Mouse (Mus musculus): ENCODE measurements around the gene Gm10718. TPM values are rescaled to one million over a fixed set of nuclear protein-coding genes. Genes with fewer than 3 reads are reported as not detected.
"Not testable (repeated sequence)": the region's sequence is repeated elsewhere in the genome, so short reads cannot be mapped to it uniquely, and the experiment has no call there.

The Gm10718 gene
- polyA plus RNA-seq, 1 experiment from 2014 or later, result not detected

DNA sequence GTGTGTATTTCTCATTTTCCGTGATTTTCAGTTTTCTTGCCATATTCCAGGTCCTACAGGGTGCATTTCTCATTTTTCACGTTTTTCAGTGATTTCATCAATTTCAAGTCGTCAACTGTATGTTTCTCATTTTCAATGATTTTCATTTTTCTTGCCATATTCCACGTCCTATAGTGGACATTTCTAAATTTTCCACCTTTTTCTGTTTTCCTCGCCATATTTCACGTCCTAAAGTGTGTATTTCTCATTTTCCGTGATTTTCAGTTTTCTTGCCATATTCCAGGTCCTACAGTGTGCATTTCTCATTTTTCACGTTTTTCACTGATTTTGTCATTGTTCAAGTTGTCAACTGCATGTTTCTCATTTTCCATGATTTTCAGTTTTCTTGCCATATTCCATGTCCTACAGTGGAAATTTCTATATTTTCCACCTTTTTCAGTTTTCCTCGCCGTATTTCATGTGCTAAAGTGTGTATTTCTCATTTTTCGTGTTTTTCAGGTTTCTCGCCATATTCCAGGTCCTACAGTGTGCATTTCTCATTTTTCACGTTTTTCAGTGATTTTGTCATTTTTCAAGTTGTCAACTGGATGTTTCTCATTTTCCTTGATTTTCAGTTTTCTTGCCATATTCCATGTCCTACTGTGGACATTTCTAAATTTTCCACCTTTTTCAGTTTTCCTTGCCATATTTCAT, 885 bp upstream of the Gm10718 start:
- H3K27ac ChIP-seq (replicated peaks; ENCODE audit: low read depth, low read length); H3K9me3 ChIP-seq (ENCODE audit: control insufficient read depth, low read length); H3K4me1 ChIP-seq (ENCODE audit: control insufficient read depth, insufficient read depth, low read length); H3K4me3 ChIP-seq (ENCODE audit: low read depth, low read length); H3K27me3 ChIP-seq (replicated peaks; ENCODE audit: control insufficient read depth, insufficient read depth, low read length); ATAC-seq (ENCODE audit: low read depth); H3K36me3 ChIP-seq (ENCODE audit: control insufficient read depth, insufficient read depth, low read length); H3K9ac ChIP-seq (ENCODE audit: low read depth, low read length); H3K4me2 ChIP-seq (ENCODE audit: low read depth, low read length): not testable (repeated sequence)
- peak; percentile 11 for DNase-seq (ENCODE audit: low spot score)
- 69% methylated on average over 9 of the region's 13 CpGs for WGBS

- not testable (repeated sequence) for H3K9ac ChIP-seq (ENCODE audit: low read depth, low read length); H3K27ac ChIP-seq (replicated peaks; ENCODE audit: low read depth, low read length); H3K27me3 ChIP-seq (replicated peaks; ENCODE audit: control insufficient read depth, insufficient read depth, low read length); DNase-seq (ENCODE audit: low spot score); H3K9me3 ChIP-seq (ENCODE audit: control insufficient read depth, low read length); H3K4me2 ChIP-seq (ENCODE audit: low read depth, low read length); H3K4me1 ChIP-seq (ENCODE audit: control insufficient read depth, insufficient read depth, low read length); H3K36me3 ChIP-seq (ENCODE audit: control insufficient read depth, insufficient read depth, low read length); H3K4me3 ChIP-seq (ENCODE audit: low read depth, low read length); ATAC-seq (ENCODE audit: low read depth)
- 66% methylated on average over 15 of the region's 16 CpGs for WGBS
Observed at GRCm38 (mm10) chr9:3023985-3024648, 770 bp downstream of the Gm10718 start.

- not testable (repeated sequence) for H3K36me3 ChIP-seq (ENCODE audit: control insufficient read depth, insufficient read depth, low read length); H3K4me3 ChIP-seq (ENCODE audit: low read depth, low read length); H3K9ac ChIP-seq (ENCODE audit: low read depth, low read length); DNase-seq (ENCODE audit: low spot score); H3K4me2 ChIP-seq (ENCODE audit: low read depth, low read length); H3K27me3 ChIP-seq (replicated peaks; ENCODE audit: control insufficient read depth, insufficient read depth, low read length); H3K27ac ChIP-seq (replicated peaks; ENCODE audit: low read depth, low read length); H3K4me1 ChIP-seq (ENCODE audit: control insufficient read depth, insufficient read depth, low read length); ATAC-seq (ENCODE audit: low read depth); H3K9me3 ChIP-seq (ENCODE audit: control insufficient read depth, low read length)
- 71% methylated on average over 12 of the region's 12 CpGs for WGBS
Observed at GRCm38 (mm10) chr9:3024912-3025467, 1.6 kb downstream of the Gm10718 start, which contains the start of gene Gm10717. TSS of gene Gm10717 (plus strand) at chr9:3025417.

GRCm38 (mm10) chr9:3025653-3026052, 2.3 kb downstream of the Gm10718 start:
- not testable (repeated sequence) for H3K9me3 ChIP-seq (ENCODE audit: control insufficient read depth, low read length); H3K27me3 ChIP-seq (replicated peaks; ENCODE audit: control insufficient read depth, insufficient read depth, low read length); H3K27ac ChIP-seq (replicated peaks; ENCODE audit: low read depth, low read length); ATAC-seq (ENCODE audit: low read depth); H3K4me2 ChIP-seq (ENCODE audit: low read depth, low read length); H3K9ac ChIP-seq (ENCODE audit: low read depth, low read length); DNase-seq (ENCODE audit: low spot score); H3K4me3 ChIP-seq (ENCODE audit: low read depth, low read length); H3K4me1 ChIP-seq (ENCODE audit: control insufficient read depth, insufficient read depth, low read length); H3K36me3 ChIP-seq (ENCODE audit: control insufficient read depth, insufficient read depth, low read length)
- WGBS, result 61% methylated on average over 4 of the region's 6 CpGs

- not testable (repeated sequence) for H3K9me3 ChIP-seq (ENCODE audit: control insufficient read depth, low read length); DNase-seq (ENCODE audit: low spot score); H3K36me3 ChIP-seq (ENCODE audit: control insufficient read depth, insufficient read depth, low read length); H3K4me2 ChIP-seq (ENCODE audit: low read depth, low read length); H3K9ac ChIP-seq (ENCODE audit: low read depth, low read length); ATAC-seq (ENCODE audit: low read depth); H3K4me3 ChIP-seq (ENCODE audit: low read depth, low read length); H3K27ac ChIP-seq (replicated peaks; ENCODE audit: low read depth, low read length); H3K4me1 ChIP-seq (ENCODE audit: control insufficient read depth, insufficient read depth, low read length); H3K27me3 ChIP-seq (replicated peaks; ENCODE audit: control insufficient read depth, insufficient read depth, low read length)
- 70% methylated on average over 5 of the region's 5 CpGs for WGBS
Observed at GRCm38 (mm10) chr9:3026136-3026535, 2.8 kb downstream of the Gm10718 start.

- H3K4me2 ChIP-seq (ENCODE audit: low read depth, low read length); DNase-seq (ENCODE audit: low spot score): not testable (repeated sequence)
- 64% methylated on average over 9 of the region's 9 CpGs for WGBS
Observed at GRCm38 (mm10) chr9:3026741-3027140, 3.4 kb downstream of the Gm10718 start.

DNA sequence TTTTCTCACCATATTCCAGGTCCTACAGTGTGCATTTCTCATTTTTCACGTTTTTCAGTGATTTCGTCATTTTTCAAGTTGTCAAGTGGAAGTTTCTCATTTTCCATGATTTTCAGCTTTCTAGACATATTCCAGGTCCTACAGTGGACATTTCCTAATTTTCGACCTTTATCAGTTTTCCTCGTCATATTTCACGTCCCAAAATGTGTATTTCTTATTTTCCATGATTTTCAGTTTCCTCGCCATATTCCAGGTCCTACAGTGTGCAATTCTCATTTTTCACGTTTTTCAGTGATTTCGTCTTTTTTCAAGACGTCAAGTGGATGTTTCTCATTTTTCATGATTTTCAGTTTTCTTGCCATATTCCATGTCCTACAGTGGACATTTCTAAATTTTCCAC, 3.9 kb downstream of the Gm10718 start:
- not testable (repeated sequence) for H3K4me1 ChIP-seq (ENCODE audit: control insufficient read depth, insufficient read depth, low read length); H3K4me2 ChIP-seq (ENCODE audit: low read depth, low read length); H3K27me3 ChIP-seq (replicated peaks; ENCODE audit: control insufficient read depth, insufficient read depth, low read length); H3K36me3 ChIP-seq (ENCODE audit: control insufficient read depth, insufficient read depth, low read length); ATAC-seq (ENCODE audit: low read depth); H3K9ac ChIP-seq (ENCODE audit: low read depth, low read length); H3K4me3 ChIP-seq (ENCODE audit: low read depth, low read length); H3K27ac ChIP-seq (replicated peaks; ENCODE audit: low read depth, low read length); H3K9me3 ChIP-seq (ENCODE audit: control insufficient read depth, low read length)
- WGBS, result 74% methylated on average over 9 of the region's 9 CpGs
- peak; percentile 33 for DNase-seq (ENCODE audit: low spot score)

More at GRCm38 (mm10) chr9:3026741-3027140, 3.4 kb downstream of the Gm10718 start:
- H3K9me3 ChIP-seq (ENCODE audit: control insufficient read depth, low read length); H3K9ac ChIP-seq (ENCODE audit: low read depth, low read length); H3K27ac ChIP-seq (replicated peaks; ENCODE audit: low read depth, low read length); H3K36me3 ChIP-seq (ENCODE audit: control insufficient read depth, insufficient read depth, low read length); H3K4me1 ChIP-seq (ENCODE audit: control insufficient read depth, insufficient read depth, low read length); H3K27me3 ChIP-seq (replicated peaks; ENCODE audit: control insufficient read depth, insufficient read depth, low read length); ATAC-seq (ENCODE audit: low read depth); H3K4me3 ChIP-seq (ENCODE audit: low read depth, low read length): not testable (repeated sequence)

GRCm38 (mm10) chr9:3029276-3030000, 6.1 kb downstream of the Gm10718 start:
- not testable (repeated sequence) for H3K36me3 ChIP-seq (ENCODE audit: control insufficient read depth, insufficient read depth, low read length); H3K4me2 ChIP-seq (ENCODE audit: low read depth, low read length); DNase-seq (ENCODE audit: low spot score); H3K4me1 ChIP-seq (ENCODE audit: control insufficient read depth, insufficient read depth, low read length); H3K27ac ChIP-seq (replicated peaks; ENCODE audit: low read depth, low read length); H3K9me3 ChIP-seq (ENCODE audit: control insufficient read depth, low read length); H3K9ac ChIP-seq (ENCODE audit: low read depth, low read length); ATAC-seq (ENCODE audit: low read depth); H3K4me3 ChIP-seq (ENCODE audit: low read depth, low read length); H3K27me3 ChIP-seq (replicated peaks; ENCODE audit: control insufficient read depth, insufficient read depth, low read length)
- 66% methylated on average over 12 of the region's 16 CpGs for WGBS
